Mouse (Mus musculus): ENCODE results near the gene Rock2. TPM values are rescaled to one million over a fixed set of nuclear protein-coding genes. Genes with fewer than 3 reads are reported as not detected.

Rock2 gene
- 33.5 TPM for polyA plus RNA-seq (2014; fragmentation: Illumina TruSeq; extraction: RNeasy Lipid Tissue Mini Kit (QIAGEN cat#74804); ENCODE audit: low read depth, low replicate concordance)

GRCm38 (mm10) chr12:16894396-16895220 is at the start of gene Rock2:
Rock2 (plus strand) TSS chr12:16894895.

GRCm38 (mm10) chr12:16999739-17000497 is 105.2 kb downstream of the Rock2 start, which contains the start of gene Pqlc3:
Pqlc3 (minus strand) TSS chr12:17000408.

GRCm38 (mm10) chr12:17011100-17011870 is 116.6 kb downstream of the Rock2 start, which contains the start of gene 2410004P03Rik:
2410004P03Rik (minus strand) TSS chr12:17011727.

Other genes with a start within 250 kb of the Rock2 start
- gene Ntsr2, start 241.5 kb upstream of the Rock2 start, polyA plus RNA-seq (2014; fragmentation: Illumina TruSeq; extraction: RNeasy Lipid Tissue Mini Kit (QIAGEN cat#74804); ENCODE audit: low read depth, low replicate concordance), result 0.11 TPM
- 0.99 TPM for gene Greb1, start 94.0 kb upstream of the Rock2 start, polyA plus RNA-seq (2014; fragmentation: Illumina TruSeq; extraction: RNeasy Lipid Tissue Mini Kit (QIAGEN cat#74804); ENCODE audit: low read depth, low replicate concordance)
- 8.8 TPM for gene E2f6, start 83.9 kb upstream of the Rock2 start, polyA plus RNA-seq (2014; fragmentation: Illumina TruSeq; extraction: RNeasy Lipid Tissue Mini Kit (QIAGEN cat#74804); ENCODE audit: low read depth, low replicate concordance)
- gene Pqlc3, start 105.5 kb downstream of the Rock2 start, polyA plus RNA-seq (2014; fragmentation: Illumina TruSeq; extraction: RNeasy Lipid Tissue Mini Kit (QIAGEN cat#74804); ENCODE audit: low read depth, low replicate concordance), result 3.4 TPM
- gene 2410004P03Rik, start 116.8 kb downstream of the Rock2 start, polyA plus RNA-seq (2014; fragmentation: Illumina TruSeq; extraction: RNeasy Lipid Tissue Mini Kit (QIAGEN cat#74804); ENCODE audit: low read depth, low replicate concordance), result not detected

Data from testis, adult 10 weeks (tissue).